Mouse (Mus musculus): Measurements from ENCODE around the gene Meis3.

Meis3 gene

GRCm38 (mm10) chr7:16160702-16161101 is 14.2 kb upstream of the Meis3 start:
- no peak for DNase-seq

DNA sequence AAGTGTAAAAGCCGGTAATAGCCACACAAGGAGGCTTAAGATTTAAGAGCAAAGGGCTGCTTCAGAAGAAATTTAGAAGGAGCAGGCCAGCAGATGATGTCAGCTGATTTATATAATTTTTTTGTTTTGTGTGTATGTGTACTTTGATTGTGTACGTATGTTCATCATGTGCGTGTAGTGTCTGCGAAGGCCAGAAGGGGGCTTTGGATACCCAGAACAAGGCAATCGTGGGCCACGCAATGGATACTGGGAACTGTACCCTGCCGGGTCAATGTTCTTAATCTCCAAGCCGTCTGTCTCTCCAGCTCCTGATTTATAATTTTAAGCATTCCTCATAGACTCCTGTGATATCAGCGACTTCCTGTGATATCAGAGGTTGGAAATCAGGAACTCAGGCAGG is 13.6 kb upstream of the Meis3 start:
- DNase-seq: no peak

- DNase-seq: no peak
These were observed 12.9 kb upstream of the Meis3 start for GRCm38 (mm10) chr7:16162036-16162435.

- no peak for DNase-seq
These were observed 2.7 kb upstream of the Meis3 start for GRCm38 (mm10) chr7:16172141-16172581.

DNA sequence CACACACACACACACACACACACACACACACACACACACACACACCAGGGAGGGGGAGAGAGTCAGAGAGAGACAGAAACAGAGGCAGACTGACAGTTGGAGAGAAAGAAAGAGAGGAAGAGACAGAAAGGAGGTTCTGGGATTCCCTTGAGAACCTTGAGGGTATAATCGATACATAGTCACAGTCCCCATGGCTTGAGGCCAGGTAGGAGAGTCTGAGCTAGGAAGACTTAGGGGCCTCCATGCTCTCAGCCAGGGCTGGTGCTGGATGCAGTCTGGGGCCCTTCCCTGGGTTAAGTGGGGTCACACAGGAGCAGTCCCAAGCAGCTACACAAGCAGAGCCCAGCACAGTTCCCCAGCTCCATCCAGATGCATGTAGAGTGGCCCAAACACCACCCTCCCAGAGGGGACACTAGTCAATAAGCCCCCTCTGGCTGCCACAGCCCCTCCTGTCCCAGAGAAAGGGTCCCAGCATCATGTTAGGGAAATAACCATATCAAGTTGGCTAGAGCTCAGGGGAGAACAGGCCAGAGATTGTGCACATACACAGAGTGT is 2.2 kb upstream of the Meis3 start:
- no peak for DNase-seq

DNA sequence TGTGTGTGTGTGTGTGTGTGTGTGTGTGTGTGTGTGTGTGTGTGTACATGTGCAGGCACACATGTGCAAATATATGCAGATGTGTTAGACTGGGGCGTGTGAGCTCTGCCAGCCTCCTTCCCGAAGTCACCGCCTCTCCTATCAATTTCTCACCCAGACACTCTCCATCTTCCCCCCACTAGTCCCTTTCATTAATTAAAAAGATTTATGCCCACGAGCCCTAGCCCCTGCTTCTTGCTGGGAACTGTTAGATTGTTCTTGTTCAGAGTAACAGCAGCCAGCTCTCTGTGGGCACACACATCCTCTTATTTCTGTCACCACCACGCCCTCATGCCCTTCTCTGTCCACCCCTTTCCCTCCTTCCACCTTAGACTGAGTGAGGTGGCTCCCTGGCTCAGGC is 1.7 kb upstream of the Meis3 start:
- DNase-seq: no peak

DNA sequence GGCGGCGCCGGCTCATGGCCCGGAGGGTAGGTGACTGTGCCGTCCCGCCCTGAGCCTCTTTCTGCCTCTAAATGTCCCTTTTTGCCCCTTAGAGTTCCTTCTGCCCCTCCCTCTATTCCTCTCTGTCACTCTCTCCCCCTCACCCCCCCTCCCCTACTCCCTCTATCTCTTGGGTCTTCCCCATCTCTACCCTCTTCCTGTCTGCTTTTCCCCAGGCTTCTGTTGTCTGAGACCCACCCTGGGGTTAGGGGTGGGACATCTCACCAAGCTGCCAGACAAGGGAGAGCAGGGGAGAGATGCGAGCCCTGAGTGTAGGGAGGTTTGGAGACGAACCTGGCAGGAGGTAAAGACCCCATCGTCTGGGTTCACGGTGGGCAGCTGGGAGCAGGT is 647 bp downstream of the Meis3 start:
- no peak for DNase-seq

GRCm38 (mm10) chr7:16178114-16178513 is 3.2 kb downstream of the Meis3 start:
- no peak for DNase-seq

- DNase-seq: no peak
These were observed 8.8 kb downstream of the Meis3 start for GRCm38 (mm10) chr7:16183663-16184062.

DNA sequence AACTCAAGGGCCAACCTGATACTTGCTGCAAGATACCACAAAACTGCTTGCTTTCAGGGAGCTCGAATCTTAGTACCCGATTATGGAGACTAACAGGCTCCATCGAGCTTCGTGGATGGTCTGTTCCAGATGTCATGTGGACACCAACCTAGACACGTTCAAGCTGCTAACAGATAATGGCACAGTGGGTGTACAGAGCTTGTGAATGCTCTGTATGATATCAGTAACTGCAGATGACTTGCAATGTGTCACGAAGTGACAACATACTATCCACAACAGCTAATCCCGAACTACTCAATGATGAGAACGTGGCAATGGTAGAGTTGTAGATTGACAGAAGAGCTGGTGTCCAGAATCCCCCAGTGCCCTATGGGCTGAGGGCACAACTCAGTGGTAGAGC is 12.6 kb downstream of the Meis3 start:
- DNase-seq: no peak

DNA sequence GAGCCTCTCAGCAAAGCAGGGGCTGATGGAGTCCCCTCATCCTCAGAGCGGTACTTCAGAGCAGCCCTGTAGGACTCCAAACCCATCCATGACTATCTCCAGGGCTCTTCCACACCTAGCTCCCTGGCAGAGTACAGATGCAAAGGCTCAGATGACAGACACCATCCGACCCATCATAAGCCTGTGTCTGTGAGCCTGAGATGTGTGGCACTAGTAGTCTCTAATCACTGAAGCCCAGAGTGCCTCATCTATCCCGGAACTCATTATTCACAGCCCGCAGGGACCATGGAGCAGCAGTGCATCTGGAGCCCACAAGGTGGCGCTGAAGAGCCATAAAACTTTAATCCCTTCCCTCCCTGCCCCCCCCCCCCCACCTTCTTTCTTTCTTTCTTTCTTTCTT is 17.4 kb downstream of the Meis3 start:
- peak in 1 of 2 experiments; percentile 56 for DNase-seq

DNA sequence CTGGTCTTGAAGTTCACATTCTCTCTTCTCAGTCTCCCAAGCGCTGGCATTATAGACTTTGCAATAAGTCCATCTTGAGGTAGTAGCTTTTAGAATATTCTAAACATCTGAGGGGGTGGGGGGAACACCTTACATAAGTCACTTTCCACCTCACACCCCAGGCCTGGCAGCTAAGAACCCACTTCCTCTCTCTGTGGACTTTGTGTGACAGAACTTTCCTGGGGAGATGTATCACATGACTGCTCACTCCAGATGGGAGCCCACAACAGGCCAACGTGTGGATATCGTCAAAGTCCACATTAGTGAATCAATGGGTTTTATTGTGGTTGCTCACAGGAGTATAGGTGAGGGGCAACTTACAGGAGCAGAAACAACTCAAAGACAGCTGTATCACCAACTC is 18.8 kb downstream of the Meis3 start:
- DNase-seq: no peak

DNA sequence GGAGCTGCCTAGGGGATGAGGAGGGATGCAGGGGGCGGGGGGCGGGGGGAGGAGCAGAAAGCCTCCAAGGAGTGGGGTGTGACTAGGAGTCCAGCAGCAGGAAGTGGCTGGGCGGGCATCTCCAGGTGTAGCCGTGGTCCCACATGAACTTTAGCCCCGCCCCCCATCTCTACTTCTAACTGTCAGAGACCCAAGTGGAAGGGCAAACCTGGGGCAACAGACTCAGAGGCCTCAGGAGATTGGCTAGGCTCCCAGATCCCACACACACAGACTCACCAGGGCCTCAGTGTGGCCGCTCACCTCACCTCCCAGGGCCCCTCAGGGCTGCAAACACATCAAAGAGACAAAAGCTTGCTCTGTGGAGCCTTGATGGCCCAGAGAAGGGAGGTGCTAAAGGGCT is 21.7 kb downstream of the Meis3 start:
- no peak for DNase-seq

GRCm38 (mm10) chr7:16197166-16197565 is 22.3 kb downstream of the Meis3 start:
- peak; percentile 64 to 78 for DNase-seq

- peak in 1 of 2 experiments; percentile 38 for DNase-seq
These were observed 23.6 kb downstream of the Meis3 start for GRCm38 (mm10) chr7:16198540-16198939.

DNA sequence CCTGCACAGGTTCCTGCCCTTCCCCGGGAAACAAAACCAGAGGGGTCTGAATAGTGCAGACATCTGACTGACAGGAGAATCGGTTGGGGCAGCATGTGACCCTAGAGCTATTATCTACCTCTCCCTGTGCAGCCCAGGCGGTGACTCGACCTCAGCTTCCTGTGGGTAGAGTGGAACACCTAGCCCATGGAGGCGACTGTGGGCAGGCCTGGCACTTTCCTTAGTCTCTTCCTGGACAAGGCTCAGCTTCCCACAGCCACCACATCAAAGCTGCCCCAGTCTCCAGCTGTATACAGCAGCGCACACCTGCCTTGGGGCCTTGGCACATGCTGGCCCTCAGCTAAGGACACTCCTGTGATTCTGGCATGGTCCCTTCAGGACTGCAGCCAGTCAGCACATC is 26.2 kb downstream of the Meis3 start:
- peak; percentile 51 to 70 for DNase-seq

- DNase-seq: no peak
These were observed 28.0 kb downstream of the Meis3 start for GRCm38 (mm10) chr7:16202756-16203504.

DNA sequence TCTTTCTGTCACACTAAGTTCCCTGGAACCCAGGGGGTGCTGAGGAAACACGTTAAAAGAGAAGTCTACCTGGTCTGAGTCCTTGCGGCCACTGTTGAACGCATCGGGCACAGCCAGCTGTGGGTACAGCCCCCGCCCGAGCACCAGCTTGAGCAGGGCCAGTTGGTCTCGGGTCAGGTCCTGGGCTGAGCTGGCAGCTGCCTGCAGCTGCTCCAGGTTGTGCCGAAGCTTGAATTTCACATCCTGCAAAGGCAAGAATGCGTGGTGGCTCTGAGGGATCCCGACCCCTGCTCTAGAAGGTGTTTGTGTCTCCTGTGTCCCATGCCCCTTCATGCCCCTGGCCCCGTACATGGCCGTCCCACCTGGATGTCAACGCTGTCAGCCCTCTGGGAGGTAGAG is 28.6 kb downstream of the Meis3 start:
- no peak for DNase-seq

GRCm38 (mm10) chr7:16204791-16205190 is 29.9 kb downstream of the Meis3 start:
- DNase-seq: no peak

DNA sequence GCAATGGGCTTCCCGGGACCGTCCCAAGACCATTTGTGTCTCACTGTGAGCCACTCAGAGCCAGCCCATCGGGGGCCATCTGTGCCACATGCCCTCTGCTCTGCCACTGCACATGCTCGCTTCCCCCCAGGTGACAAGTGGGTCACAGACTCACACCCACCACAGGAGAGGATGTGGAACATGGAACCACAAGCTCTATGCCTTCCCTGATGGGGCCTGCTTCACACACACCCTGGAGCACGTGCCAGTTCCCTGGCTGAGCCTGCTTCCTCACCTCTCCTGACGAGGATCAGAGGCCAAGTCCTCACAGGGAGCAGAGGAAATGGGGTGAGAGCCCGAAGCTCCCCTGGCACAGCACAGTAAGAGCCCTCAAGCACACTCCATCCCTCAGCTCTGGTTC is 32.2 kb downstream of the Meis3 start:
- DNase-seq: peak; percentile 71 to 83

DNA sequence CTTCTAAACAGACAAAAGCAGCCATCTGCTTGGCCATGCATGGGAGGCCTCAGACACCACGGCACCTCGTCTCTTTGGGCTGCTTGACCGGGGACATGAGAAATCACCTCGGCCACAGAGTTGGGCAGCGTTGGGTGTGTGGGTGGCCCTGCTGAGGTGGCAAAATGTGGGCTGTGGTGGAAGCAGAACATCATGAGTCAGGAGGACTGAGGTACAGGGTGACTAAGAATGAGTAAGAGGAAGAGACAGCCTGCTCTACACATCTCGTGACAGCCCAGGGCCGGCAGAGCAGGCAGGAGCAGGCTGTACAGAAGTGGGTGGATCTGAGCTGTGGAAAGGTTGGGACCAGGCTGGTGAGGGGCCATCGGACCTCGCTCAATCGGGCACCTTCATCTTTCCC is 32.6 kb downstream of the Meis3 start:
- peak in 1 of 2 experiments; percentile 45 for DNase-seq

GRCm38 (mm10) chr7:16208781-16209665 is 34.1 kb downstream of the Meis3 start:
- DNase-seq: no peak

- no peak for DNase-seq
These were observed 36.0 kb downstream of the Meis3 start for GRCm38 (mm10) chr7:16210862-16211365.

DNA sequence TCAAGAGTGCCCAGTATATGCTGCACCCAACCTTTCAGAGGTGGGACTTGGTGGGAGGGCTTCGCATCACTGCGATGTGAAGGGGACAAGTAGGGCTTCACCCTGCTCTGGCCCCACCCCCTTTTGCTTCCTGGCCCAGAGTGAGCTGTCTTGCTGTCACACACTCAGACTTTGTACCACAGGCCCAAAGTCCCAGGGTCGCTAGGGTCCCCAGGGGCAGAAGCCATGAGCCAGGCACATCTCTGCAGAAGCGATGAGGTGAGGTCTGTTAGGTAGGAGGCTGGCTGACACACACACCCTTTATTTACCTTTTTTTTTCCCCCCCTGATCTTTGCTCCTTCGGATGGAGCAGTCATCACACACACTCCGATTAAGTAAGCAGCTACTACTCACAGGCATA is 38.3 kb downstream of the Meis3 start:
- DNase-seq: no peak

Data from thymus, adult 18-20 months (tissue).